Mouse (Mus musculus) forebrain, embryonic 11.5 days (tissue): ENCODE measurements around the gene Skil. TPM values are rescaled to one million over a fixed set of nuclear protein-coding genes. Genes with fewer than 3 reads are reported as not detected.

ENCODE experiments used
- ATAC-seq: fragments of 200-750 bp; cut with Nextera tagmentation; replicated peaks from 2 replicates; pipeline ENCODE4 v1.8.0; 2017; ENCODE audit warnings: moderate TSS enrichment; ENCODE audit not compliant: low FRiP score
- DNase-seq: peaks from one replicate; pipeline ENCODE4 v3.0.0-alpha.2; 2017; ENCODE audit warnings: low spot score
- H3K27ac ChIP-seq: fragments of 300-500 bp; sonication (generic); 2 replicates; pipeline ENCODE4 v1.5.1; 2014; ENCODE audit warnings: low read depth, low read length
- H3K27me3 ChIP-seq: fragments of 300-500 bp; sonication (generic); 2 replicates; pipeline ENCODE4 v1.6.1; 2014; ENCODE audit warnings: mild to moderate bottlenecking, low read length, mixed read lengths; ENCODE audit not compliant: control insufficient read depth, insufficient read depth
- H3K36me3 ChIP-seq: fragments of 300-500 bp; sonication (generic); 2 replicates; pipeline ENCODE4 v1.6.1; 2014; ENCODE audit warnings: mild to moderate bottlenecking, low read length, moderate library complexity, mixed read lengths; ENCODE audit not compliant: control insufficient read depth, insufficient read depth
- H3K4me1 ChIP-seq: fragments of 300-500 bp; sonication (generic); replicated peaks from 2 replicates; pipeline ENCODE4 v1.6.1; 2014; ENCODE audit warnings: low read length, mixed read lengths; ENCODE audit not compliant: control insufficient read depth, insufficient read depth
- H3K4me2 ChIP-seq: fragments of 300-500 bp; sonication (generic); 2 replicates; pipeline ENCODE4 v1.6.1; 2014; ENCODE audit warnings: low read depth, mild to moderate bottlenecking, low read length, moderate library complexity, mixed read lengths; ENCODE audit not compliant: severe bottlenecking
- H3K4me3 ChIP-seq: fragments of 300-500 bp; sonication (generic); 2 replicates; pipeline ENCODE4 v1.5.1; 2014; ENCODE audit warnings: low read depth, low read length
- H3K9ac ChIP-seq: fragments of 300-500 bp; sonication (generic); 2 replicates; pipeline ENCODE4 v1.6.1; 2014; ENCODE audit warnings: low read length
- H3K9me3 ChIP-seq: fragments of 300-500 bp; sonication (generic); 2 replicates; pipeline ENCODE4 v1.6.1; 2016; ENCODE audit warnings: low read length, mixed read lengths; ENCODE audit not compliant: control insufficient read depth
- WGBS: fragments of 180-500 bp; shearing (Covaris S2); extraction: QIAGEN DNeasy Blood & Tissue Kit; methylation state at CpG from one replicate; pipeline ENCODE4 v1.1.7; 2014; 5-methylcytosine and 5-hydroxymethylcytosine counted together
- polyA plus RNA-seq: library from polyadenylated mRNA; unstranded; fragments of >200 nt; fragmentation: Nextera tagmentation; extraction: Ambion mirVana; gene quantifications from 2 replicates; pipeline ENCODE4 v1.2.1, GENCODE M21; 2014

Skil gene
- polyA plus RNA-seq, 1 experiment from 2014 or later, result 33.5 TPM

- no peak overlapping the region for H3K4me3 ChIP-seq
- peaks cover 5% of the 10 kb centered on the region; the same call in 1 of the 2 replicates for H3K4me1 ChIP-seq
- no peak overlapping the region for H3K4me2 ChIP-seq
- DNase-seq (no peak), ATAC-seq (no peak)
- no peaks in the 10 kb centered on the region for H3K27me3 ChIP-seq
- no peak overlapping the region for H3K27ac ChIP-seq
- 84% methylated on average over 1 of the region's 1 CpGs for WGBS
- no peaks in the 10 kb centered on the region for H3K9me3 ChIP-seq
- H3K36me3 ChIP-seq, result no peaks in the 10 kb centered on the region
- H3K9ac ChIP-seq, result no peak overlapping the region
Measured at GRCm38 (mm10) chr3:31098556-31098955, 3.7 kb downstream of the Skil start.

GRCm38 (mm10) chr3:31100026-31100425 is 5.2 kb downstream of the Skil start:
- 91% methylated on average over 5 of the region's 5 CpGs for WGBS
- Histone ChIP-seq H3K36me3 (no peaks in the 10 kb centered on the region), H3K4me1 (peaks cover 5% of the 10 kb centered on the region; the same call in 1 of the 2 replicates), H3K27me3 (no peaks in the 10 kb centered on the region), H3K9ac (no peak overlapping the region), H3K4me2 (peak overlapping the region; percentile 24; the same call in 1 of the 2 replicates), H3K27ac (no peak overlapping the region), H3K9me3 (no peaks in the 10 kb centered on the region), H3K4me3 (0 out of 2 replicates have a peak overlapping the region, but pooled peaks have one; percentile 6)
- no peak for DNase-seq
- ATAC-seq, result no peak

- peaks cover 5% of the 10 kb centered on the region; the same call in 1 of the 2 replicates for H3K4me1 ChIP-seq
- no peak for DNase-seq
- H3K27me3 ChIP-seq, result no peaks in the 10 kb centered on the region
- no peak overlapping the region for H3K9ac ChIP-seq
- H3K36me3 ChIP-seq, result no peaks in the 10 kb centered on the region
- no peak overlapping the region for H3K27ac ChIP-seq
- no peak for ATAC-seq
- no peak overlapping the region for H3K4me2 ChIP-seq
- H3K9me3 ChIP-seq, result no peaks in the 10 kb centered on the region
- 98% methylated on average over 3 of the region's 3 CpGs for WGBS
- no peak overlapping the region for H3K4me3 ChIP-seq
Measured at GRCm38 (mm10) chr3:31100802-31101201, 5.9 kb downstream of the Skil start.

GRCm38 (mm10) chr3:31104936-31105335 is 10.1 kb downstream of the Skil start:
- no peak for ATAC-seq
- no peak for DNase-seq
- Histone ChIP-seq H3K9ac (no peak overlapping the region), H3K27me3 (no peaks in the 10 kb centered on the region), H3K27ac (no peak overlapping the region), H3K4me1 (0 out of 2 replicates have a peak, but pooled peaks cover under 1% of the 10 kb centered on the region), H3K9me3 (no peaks in the 10 kb centered on the region), H3K4me2 (no peak overlapping the region), H3K4me3 (no peak overlapping the region), H3K36me3 (no peaks in the 10 kb centered on the region)
- 84% methylated on average over 6 of the region's 6 CpGs for WGBS

- Histone ChIP-seq H3K4me2 (no peak overlapping the region), H3K4me3 (no peak overlapping the region), H3K9me3 (no peaks in the 10 kb centered on the region), H3K9ac (no peak overlapping the region), H3K27me3 (no peaks in the 10 kb centered on the region), H3K36me3 (no peaks in the 10 kb centered on the region), H3K4me1 (no peaks in the 10 kb centered on the region), H3K27ac (no peak overlapping the region)
- DNase-seq (no peak), ATAC-seq (no peak)
- WGBS, result 93% methylated on average over 6 of the region's 6 CpGs
Measured at GRCm38 (mm10) chr3:31106597-31106996, 11.7 kb downstream of the Skil start.

GRCm38 (mm10) chr3:31107674-31108073 is 12.8 kb downstream of the Skil start:
- no peak overlapping the region for H3K4me3 ChIP-seq
- no peak for DNase-seq
- H3K27me3 ChIP-seq, result no peaks in the 10 kb centered on the region
- H3K9ac ChIP-seq, result no peak overlapping the region
- H3K27ac ChIP-seq, result no peak overlapping the region
- no peaks in the 10 kb centered on the region for H3K36me3 ChIP-seq
- H3K4me2 ChIP-seq, result no peak overlapping the region
- no peaks in the 10 kb centered on the region for H3K9me3 ChIP-seq
- no peak for ATAC-seq
- H3K4me1 ChIP-seq, result no peaks in the 10 kb centered on the region
- 83% methylated on average over 4 of the region's 4 CpGs for WGBS

- H3K4me1 ChIP-seq, result no peaks in the 10 kb centered on the region
- H3K27ac ChIP-seq, result no peak overlapping the region
- H3K9ac ChIP-seq, result no peak overlapping the region
- DNase-seq, result no peak
- H3K36me3 ChIP-seq, result peaks cover 4% of the 10 kb centered on the region; the same call in 1 of the 2 replicates
- no peak overlapping the region for H3K4me3 ChIP-seq
- no peaks in the 10 kb centered on the region for H3K9me3 ChIP-seq
- no peak overlapping the region for H3K4me2 ChIP-seq
- ATAC-seq, result no peak
- no peaks in the 10 kb centered on the region for H3K27me3 ChIP-seq
- 78% methylated on average over 3 of the region's 3 CpGs for WGBS
Measured at GRCm38 (mm10) chr3:31109108-31109507, 14.2 kb downstream of the Skil start.

GRCm38 (mm10) chr3:31123098-31123497 is 28.2 kb downstream of the Skil start:
- no peaks in the 10 kb centered on the region for H3K27me3 ChIP-seq
- H3K4me2 ChIP-seq, result no peak overlapping the region
- 89% methylated on average over 4 of the region's 4 CpGs for WGBS
- no peaks in the 10 kb centered on the region for H3K9me3 ChIP-seq
- DNase-seq, result no peak
- no peak overlapping the region for H3K27ac ChIP-seq
- ATAC-seq, result no peak
- no peak overlapping the region for H3K4me3 ChIP-seq
- no peaks in the 10 kb centered on the region for H3K36me3 ChIP-seq
- H3K9ac ChIP-seq, result no peak overlapping the region
- H3K4me1 ChIP-seq, result no peaks in the 10 kb centered on the region

GRCm38 (mm10) chr3:31126303-31126702 is 31.4 kb downstream of the Skil start:
- 76% methylated on average over 4 of the region's 4 CpGs for WGBS
- H3K27me3 ChIP-seq, result no peaks in the 10 kb centered on the region
- H3K9ac ChIP-seq, result no peak overlapping the region
- no peak overlapping the region for H3K27ac ChIP-seq
- no peaks in the 10 kb centered on the region for H3K9me3 ChIP-seq
- no peaks in the 10 kb centered on the region for H3K4me1 ChIP-seq
- H3K4me2 ChIP-seq, result no peak overlapping the region
- ATAC-seq (no peak), DNase-seq (no peak)
- no peaks in the 10 kb centered on the region for H3K36me3 ChIP-seq
- H3K4me3 ChIP-seq, result no peak overlapping the region
